Mouse (Mus musculus): ENCODE data around the gene Zdhhc6. TPM values are rescaled to one million over a fixed set of nuclear protein-coding genes. Genes with fewer than 3 reads are reported as not detected.

Zdhhc6 gene
- polyA plus RNA-seq, 1 experiment from 2014 or later: 39.8 TPM

GRCm38 (mm10) chr19:55244791-55245231 is 71.0 kb downstream of the Zdhhc6 start:
- H3K9ac ChIP-seq (ENCODE audit: low read depth, low read length): no peak overlapping the region
- no peak overlapping the region for H3K4me2 ChIP-seq (replicated peaks; ENCODE audit: low read depth)
- no peak overlapping the region for H3K4me3 ChIP-seq (ENCODE audit: low read depth, low read length)
- H3K4me1 ChIP-seq (replicated peaks; ENCODE audit: control insufficient read depth, insufficient read depth, low read length): no peaks in the 10 kb centered on the region
- no peaks in the 10 kb centered on the region for H3K36me3 ChIP-seq (ENCODE audit: control insufficient read depth, insufficient read depth)
- H3K27me3 ChIP-seq (replicated peaks; ENCODE audit: control insufficient read depth, insufficient read depth, low read length): no peaks in the 10 kb centered on the region
- H3K27ac ChIP-seq (ENCODE audit: low read depth, low read length): peak overlapping the region; percentile 68
- peak; percentile 73 for TF ChIP-seq CTCF (IDR thresholded peaks at IDR 0.05; ENCODE audit: low read depth)
- peak; percentile 48 for ATAC-seq
- WGBS: 30% methylated on average over 7 of the region's 7 CpGs
- H3K9me3 ChIP-seq (ENCODE audit: control insufficient read depth): no peaks in the 10 kb centered on the region

DNA sequence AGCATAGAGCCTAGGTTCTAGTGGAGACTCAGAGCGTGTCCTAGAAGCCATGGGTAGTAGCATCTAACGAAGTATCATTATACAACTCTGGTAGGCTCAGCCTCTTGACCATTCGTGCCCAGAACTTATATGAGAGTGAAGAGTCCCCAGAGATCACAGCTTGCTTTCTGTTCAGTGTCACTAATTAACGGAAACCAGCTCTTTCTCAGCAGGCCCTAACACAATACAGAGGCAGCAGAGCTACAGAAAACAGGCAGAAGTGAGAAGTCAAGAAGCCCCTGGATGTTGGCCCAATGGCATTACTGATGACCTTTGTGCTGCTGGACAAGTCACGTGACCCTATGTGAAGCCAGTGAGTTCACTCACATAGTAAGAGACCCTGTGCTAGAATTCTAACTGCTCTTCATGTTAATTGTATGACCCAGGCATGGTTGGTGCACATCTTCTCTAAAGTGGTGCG is 74.6 kb downstream of the Zdhhc6 start, which contains the start of gene Gucy2g:
Gene Gucy2g (minus strand): TSS at position 51 of the 460 bp plus-strand sequence.
- WGBS: 84% methylated on average over 6 of the region's 6 CpGs

DNA sequence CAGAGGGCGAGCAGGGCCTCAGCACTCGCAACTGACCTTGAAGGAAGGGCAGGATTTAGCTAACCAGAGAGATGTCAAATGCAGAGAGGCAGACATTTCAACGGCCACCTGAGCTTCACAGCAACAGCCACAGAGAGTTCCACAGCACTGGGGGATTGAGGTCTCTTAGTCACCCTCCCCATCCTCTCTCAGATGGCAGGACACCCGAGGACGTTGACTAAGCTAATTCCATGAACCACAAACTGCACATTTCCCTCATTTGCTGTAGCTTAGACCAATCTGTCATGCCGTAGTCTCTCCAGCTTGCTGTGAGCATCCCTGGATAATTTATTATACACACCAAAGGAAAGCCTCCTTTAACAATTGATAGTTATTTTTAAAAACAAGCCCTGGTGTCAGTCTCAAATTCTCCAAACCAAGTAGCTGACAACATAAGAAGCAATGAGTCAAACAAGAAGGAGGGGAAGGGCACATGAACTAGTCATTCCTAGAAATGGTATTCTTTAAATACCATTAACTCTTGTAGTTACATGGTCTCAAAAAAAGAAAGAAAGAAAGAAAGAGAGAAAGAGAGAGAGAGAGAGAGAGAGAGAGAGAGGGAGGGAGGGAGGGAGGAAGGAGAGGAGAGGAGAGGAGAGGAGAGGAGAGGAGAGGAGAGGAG is 75.9 kb downstream of the Zdhhc6 start:
- no peak for ATAC-seq
- TF ChIP-seq CTCF (IDR thresholded peaks at IDR 0.05; ENCODE audit: low read depth): no peak
- H3K9me3 ChIP-seq (ENCODE audit: control insufficient read depth): no peaks in the 10 kb centered on the region
- no peak overlapping the region for H3K4me3 ChIP-seq (ENCODE audit: low read depth, low read length)
- no peaks in the 10 kb centered on the region for H3K27me3 ChIP-seq (replicated peaks; ENCODE audit: control insufficient read depth, insufficient read depth, low read length)
- no peaks in the 10 kb centered on the region for H3K36me3 ChIP-seq (ENCODE audit: control insufficient read depth, insufficient read depth)
- WGBS: 72% methylated on average over 6 of the region's 6 CpGs
- H3K4me1 ChIP-seq (replicated peaks; ENCODE audit: control insufficient read depth, insufficient read depth, low read length): no peaks in the 10 kb centered on the region
- no peak overlapping the region for H3K4me2 ChIP-seq (replicated peaks; ENCODE audit: low read depth)
- H3K9ac ChIP-seq (ENCODE audit: low read depth, low read length): no peak overlapping the region; the same call in 1 of the 2 replicates
- no peak overlapping the region for H3K27ac ChIP-seq (ENCODE audit: low read depth, low read length)

More for the DNA sequence above, 74.6 kb downstream of the Zdhhc6 start, which contains the start of gene Gucy2g:
- H3K4me3 ChIP-seq (ENCODE audit: low read depth, low read length): no peak within 1 kb of the TSS
- no peak within 1 kb of the TSS for H3K4me2 ChIP-seq (replicated peaks; ENCODE audit: low read depth)
- no peaks in the 10 kb centered on the region for H3K27me3 ChIP-seq (replicated peaks; ENCODE audit: control insufficient read depth, insufficient read depth, low read length)
- no peaks in the 10 kb centered on the region for H3K4me1 ChIP-seq (replicated peaks; ENCODE audit: control insufficient read depth, insufficient read depth, low read length)
- no peak for ATAC-seq
- H3K36me3 ChIP-seq (ENCODE audit: control insufficient read depth, insufficient read depth): no peaks in the 10 kb centered on the region
- H3K27ac ChIP-seq (ENCODE audit: low read depth, low read length): no peak within 1 kb of the TSS
- no peak within 1 kb of the TSS for H3K9ac ChIP-seq (ENCODE audit: low read depth, low read length)
- H3K9me3 ChIP-seq (ENCODE audit: control insufficient read depth): no peaks in the 10 kb centered on the region
- no peak for TF ChIP-seq CTCF (IDR thresholded peaks at IDR 0.05; ENCODE audit: low read depth)

GRCm38 (mm10) chr19:55236564-55236963 is 79.3 kb downstream of the Zdhhc6 start:
- H3K4me1 ChIP-seq (replicated peaks; ENCODE audit: control insufficient read depth, insufficient read depth, low read length): no peaks in the 10 kb centered on the region
- no peak for ATAC-seq
- no peak overlapping the region for H3K4me3 ChIP-seq (ENCODE audit: low read depth, low read length)
- H3K4me2 ChIP-seq (replicated peaks; ENCODE audit: low read depth): no peak overlapping the region
- H3K27ac ChIP-seq (ENCODE audit: low read depth, low read length): no peak overlapping the region
- WGBS: 69% methylated on average over 5 of the region's 5 CpGs
- no peaks in the 10 kb centered on the region for H3K27me3 ChIP-seq (replicated peaks; ENCODE audit: control insufficient read depth, insufficient read depth, low read length)
- H3K9me3 ChIP-seq (ENCODE audit: control insufficient read depth): no peaks in the 10 kb centered on the region
- no peak for TF ChIP-seq CTCF (IDR thresholded peaks at IDR 0.05; ENCODE audit: low read depth)
- H3K9ac ChIP-seq (ENCODE audit: low read depth, low read length): no peak overlapping the region
- no peaks in the 10 kb centered on the region for H3K36me3 ChIP-seq (ENCODE audit: control insufficient read depth, insufficient read depth)

DNA sequence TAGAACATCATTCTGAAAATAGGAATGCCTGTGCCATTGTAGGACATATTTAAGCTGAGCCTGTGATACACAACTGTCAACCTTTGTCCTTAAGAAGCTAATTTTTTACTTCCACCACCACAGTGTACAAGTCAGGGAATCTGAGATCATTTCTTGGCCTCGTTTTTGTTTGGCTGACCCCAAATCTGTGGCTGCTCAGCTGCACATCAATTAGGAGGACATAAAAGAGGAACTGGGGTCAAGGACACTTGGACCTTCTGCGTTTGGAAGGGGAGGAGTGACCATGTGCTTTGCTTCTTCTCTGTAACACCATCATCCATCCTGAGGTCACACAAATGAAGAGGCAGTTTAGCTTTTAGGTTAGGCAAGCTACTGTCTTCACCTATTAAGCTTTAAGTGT is 79.8 kb downstream of the Zdhhc6 start:
- no peak overlapping the region for H3K9ac ChIP-seq (ENCODE audit: low read depth, low read length)
- no peaks in the 10 kb centered on the region for H3K36me3 ChIP-seq (ENCODE audit: control insufficient read depth, insufficient read depth)
- ATAC-seq: no peak
- H3K4me2 ChIP-seq (replicated peaks; ENCODE audit: low read depth): no peak overlapping the region
- H3K27ac ChIP-seq (ENCODE audit: low read depth, low read length): no peak overlapping the region
- no peak for TF ChIP-seq CTCF (IDR thresholded peaks at IDR 0.05; ENCODE audit: low read depth)
- H3K9me3 ChIP-seq (ENCODE audit: control insufficient read depth): no peaks in the 10 kb centered on the region
- no peaks in the 10 kb centered on the region for H3K27me3 ChIP-seq (replicated peaks; ENCODE audit: control insufficient read depth, insufficient read depth, low read length)
- no peaks in the 10 kb centered on the region for H3K4me1 ChIP-seq (replicated peaks; ENCODE audit: control insufficient read depth, insufficient read depth, low read length)
- 26% methylated on average over 2 of the region's 2 CpGs for WGBS
- H3K4me3 ChIP-seq (ENCODE audit: low read depth, low read length): no peak overlapping the region

DNA sequence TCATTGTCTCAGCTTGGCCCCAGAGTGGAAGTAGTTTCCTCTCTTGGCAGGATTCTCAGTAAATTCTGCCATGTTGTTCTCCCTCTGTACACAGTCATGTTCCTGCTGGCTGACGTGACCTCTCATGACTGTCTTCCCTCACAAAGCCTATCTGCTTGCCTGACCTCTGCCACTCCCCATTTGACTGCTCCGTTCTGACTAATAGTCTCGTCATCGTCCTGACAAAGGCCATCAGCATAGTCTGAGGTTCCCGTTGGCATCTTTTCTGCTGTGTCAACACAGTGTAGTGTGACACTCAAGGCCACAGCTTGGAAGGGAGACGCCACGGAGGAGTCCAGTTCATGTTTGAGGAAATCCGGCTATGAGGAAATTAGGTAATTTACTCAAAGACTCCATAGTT is 83.7 kb downstream of the Zdhhc6 start:
- WGBS: 16% methylated on average over 8 of the region's 8 CpGs

More for the DNA sequence above, 83.7 kb downstream of the Zdhhc6 start:
- no peak overlapping the region for H3K4me2 ChIP-seq (replicated peaks; ENCODE audit: low read depth)
- H3K4me3 ChIP-seq (ENCODE audit: low read depth, low read length): no peak overlapping the region
- ATAC-seq: peak; percentile 94
- no peak for TF ChIP-seq CTCF (IDR thresholded peaks at IDR 0.05; ENCODE audit: low read depth)
- H3K4me1 ChIP-seq (replicated peaks; ENCODE audit: control insufficient read depth, insufficient read depth, low read length): no peaks in the 10 kb centered on the region
- H3K9ac ChIP-seq (ENCODE audit: low read depth, low read length): no peak overlapping the region
- no peaks in the 10 kb centered on the region for H3K36me3 ChIP-seq (ENCODE audit: control insufficient read depth, insufficient read depth)
- no peaks in the 10 kb centered on the region for H3K9me3 ChIP-seq (ENCODE audit: control insufficient read depth)
- H3K27ac ChIP-seq (ENCODE audit: low read depth, low read length): peak overlapping the region; percentile 68
- no peaks in the 10 kb centered on the region for H3K27me3 ChIP-seq (replicated peaks; ENCODE audit: control insufficient read depth, insufficient read depth, low read length)
